Mouse (Mus musculus): Measurements from ENCODE around the gene Ccdc151. TPM values are rescaled to one million over a fixed set of nuclear protein-coding genes. Genes with fewer than 3 reads are reported as not detected.

Gene Ccdc151
- polyA plus RNA-seq (2014; fragmentation: Illumina TruSeq; extraction: RNeasy Lipid Tissue Mini Kit (QIAGEN cat#74804); ENCODE audit: insufficient read depth, low read depth, low replicate concordance), result 3.5 TPM

GRCm38 (mm10) chr9:22002194-22003162, at the start of gene Ccdc151, which contains the start of gene Prkcsh:
Gene Ccdc151, minus strand, starts transcription at chr9:22002634.
Gene Prkcsh, plus strand, starts transcription at chr9:22002806.

GRCm38 (mm10) chr9:22051958-22052254, 49.5 kb upstream of the Ccdc151 start, which contains the start of gene Elavl3:
Gene Elavl3, minus strand, starts transcription at chr9:22052023.

DNA sequence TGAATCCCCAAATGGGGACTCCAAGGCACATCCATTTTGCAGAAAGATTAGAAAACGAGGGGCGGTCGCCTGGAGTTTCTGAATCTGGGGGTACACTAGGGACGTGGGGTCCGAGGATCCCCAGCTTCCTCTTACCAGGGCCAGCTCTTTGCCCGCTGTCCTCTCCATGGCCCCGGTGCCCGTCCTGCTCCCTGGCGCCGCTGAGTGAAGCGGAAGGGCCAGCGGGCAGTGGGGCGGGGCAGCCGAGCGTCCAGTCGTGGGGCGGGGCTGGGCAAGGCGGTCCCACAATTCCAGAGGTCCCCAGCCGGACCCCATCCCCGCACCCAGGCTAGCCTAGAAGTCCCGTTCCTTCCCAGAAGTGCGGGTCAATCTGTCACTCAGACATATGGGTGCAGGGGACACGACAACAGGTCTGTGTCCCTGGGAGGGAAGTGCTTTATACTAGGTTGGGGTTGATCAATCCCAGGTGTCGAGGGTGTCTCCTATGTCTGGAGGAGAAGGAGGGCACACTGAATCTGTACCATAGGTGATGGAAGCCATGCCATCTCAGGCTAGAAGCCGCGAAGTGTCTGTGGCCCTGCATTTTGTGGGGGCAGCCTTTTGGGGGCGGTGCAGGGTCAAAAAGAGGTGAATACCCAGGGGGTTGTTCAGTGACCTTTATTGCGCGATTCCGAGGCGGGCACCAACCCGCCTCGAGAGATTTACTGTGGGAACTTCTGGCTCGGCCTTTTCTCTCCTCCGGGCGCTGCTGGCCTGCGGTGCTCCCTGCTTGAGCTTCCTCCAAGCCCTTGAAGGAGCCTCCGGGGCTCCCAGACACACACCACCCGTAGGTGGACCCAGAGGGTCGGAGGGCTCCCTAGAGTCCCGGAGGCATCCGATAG, 13.0 kb downstream of the Ccdc151 start, which contains the start of gene Rgl3:
Gene Rgl3 (minus strand): TSS at position 217 of the 881 bp plus-strand sequence.

GRCm38 (mm10) chr9:21963417-21963816, 39.0 kb downstream of the Ccdc151 start, which contains the start of gene Epor:
Gene Epor, minus strand, starts transcription at chr9:21963506.

DNA sequence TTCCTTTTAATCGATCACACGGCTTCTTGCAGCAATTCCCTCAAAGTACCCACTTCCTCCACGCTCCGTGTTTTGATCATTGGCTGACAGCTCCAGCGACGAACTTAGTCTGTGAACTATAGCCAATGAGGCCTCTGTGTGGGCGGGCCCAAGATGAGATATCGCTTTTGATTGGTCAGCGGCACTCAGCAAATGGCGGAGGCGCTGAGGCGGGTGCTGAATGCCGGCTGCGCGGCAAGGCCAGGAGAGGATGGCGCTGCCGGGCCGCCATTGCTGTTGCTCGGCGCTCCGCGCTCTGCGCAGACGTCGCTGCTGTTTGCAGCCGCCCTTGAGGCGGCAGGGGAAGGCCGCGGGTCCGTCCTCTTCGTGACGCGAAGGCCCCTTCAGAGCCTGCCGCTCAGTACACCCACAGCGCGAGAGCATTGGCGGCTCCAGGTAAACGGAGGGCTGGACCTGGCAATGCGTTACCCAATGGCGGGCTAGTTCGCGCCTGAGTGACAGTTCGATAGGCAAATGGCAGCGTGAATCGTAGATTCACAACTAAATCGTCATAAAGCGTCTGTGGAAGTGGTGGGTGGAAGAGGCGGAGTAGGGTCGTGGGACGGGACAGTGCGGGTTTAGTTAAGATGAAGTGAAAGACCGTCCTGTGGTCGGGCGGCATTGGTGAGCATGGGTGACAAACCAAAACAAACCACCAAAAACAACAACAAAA, 46.7 kb downstream of the Ccdc151 start, which contains the start of gene Swsap1:
Gene Swsap1 (plus strand): TSS at position 186 of the 712 bp plus-strand sequence.

Other genes with a start within 250 kb of the Ccdc151 start
- gene Spc24, start 242.3 kb downstream of the Ccdc151 start, polyA plus RNA-seq (2014; fragmentation: Illumina TruSeq; extraction: RNeasy Lipid Tissue Mini Kit (QIAGEN cat#74804); ENCODE audit: insufficient read depth, low read depth, low replicate concordance), result 2.4 TPM
- 35.1 TPM for gene Kank2, start 203.9 kb downstream of the Ccdc151 start, polyA plus RNA-seq (2014; fragmentation: Illumina TruSeq; extraction: RNeasy Lipid Tissue Mini Kit (QIAGEN cat#74804); ENCODE audit: insufficient read depth, low read depth, low replicate concordance)
- 3.8 TPM for gene Angptl8, start 167.1 kb downstream of the Ccdc151 start, polyA plus RNA-seq (2014; fragmentation: Illumina TruSeq; extraction: RNeasy Lipid Tissue Mini Kit (QIAGEN cat#74804); ENCODE audit: insufficient read depth, low read depth, low replicate concordance)
- 47.0 TPM for gene Dock6, start 150.0 kb downstream of the Ccdc151 start, polyA plus RNA-seq (2014; fragmentation: Illumina TruSeq; extraction: RNeasy Lipid Tissue Mini Kit (QIAGEN cat#74804); ENCODE audit: insufficient read depth, low read depth, low replicate concordance)
- 24.0 TPM for gene Rab3d, start 84.4 kb downstream of the Ccdc151 start, polyA plus RNA-seq (2014; fragmentation: Illumina TruSeq; extraction: RNeasy Lipid Tissue Mini Kit (QIAGEN cat#74804); ENCODE audit: insufficient read depth, low read depth, low replicate concordance)
- gene Ccdc159, start 75.2 kb downstream of the Ccdc151 start, polyA plus RNA-seq (2014; fragmentation: Illumina TruSeq; extraction: RNeasy Lipid Tissue Mini Kit (QIAGEN cat#74804); ENCODE audit: insufficient read depth, low read depth, low replicate concordance), result 2.1 TPM
- gene Tmem205, start 75.1 kb downstream of the Ccdc151 start, polyA plus RNA-seq (2014; fragmentation: Illumina TruSeq; extraction: RNeasy Lipid Tissue Mini Kit (QIAGEN cat#74804); ENCODE audit: insufficient read depth, low read depth, low replicate concordance), result 159 TPM
- 2.7 TPM for gene Plppr2, start 65.6 kb downstream of the Ccdc151 start, polyA plus RNA-seq (2014; fragmentation: Illumina TruSeq; extraction: RNeasy Lipid Tissue Mini Kit (QIAGEN cat#74804); ENCODE audit: insufficient read depth, low read depth, low replicate concordance)
- 10.0 TPM for gene Swsap1, start 46.9 kb downstream of the Ccdc151 start, polyA plus RNA-seq (2014; fragmentation: Illumina TruSeq; extraction: RNeasy Lipid Tissue Mini Kit (QIAGEN cat#74804); ENCODE audit: insufficient read depth, low read depth, low replicate concordance)
- gene Epor, start 39.1 kb downstream of the Ccdc151 start, polyA plus RNA-seq (2014; fragmentation: Illumina TruSeq; extraction: RNeasy Lipid Tissue Mini Kit (QIAGEN cat#74804); ENCODE audit: insufficient read depth, low read depth, low replicate concordance), result 2.8 TPM
- gene Rgl3, start 13.2 kb downstream of the Ccdc151 start, polyA plus RNA-seq (2014; fragmentation: Illumina TruSeq; extraction: RNeasy Lipid Tissue Mini Kit (QIAGEN cat#74804); ENCODE audit: insufficient read depth, low read depth, low replicate concordance), result 5.4 TPM
- 49.2 TPM for gene Prkcsh, start 172 bp upstream of the Ccdc151 start, polyA plus RNA-seq (2014; fragmentation: Illumina TruSeq; extraction: RNeasy Lipid Tissue Mini Kit (QIAGEN cat#74804); ENCODE audit: insufficient read depth, low read depth, low replicate concordance)
- not detected for gene Elavl3, start 49.4 kb upstream of the Ccdc151 start, polyA plus RNA-seq (2014; fragmentation: Illumina TruSeq; extraction: RNeasy Lipid Tissue Mini Kit (QIAGEN cat#74804); ENCODE audit: insufficient read depth, low read depth, low replicate concordance)
- gene Gm49318, start 68.6 kb upstream of the Ccdc151 start, polyA plus RNA-seq (2014; fragmentation: Illumina TruSeq; extraction: RNeasy Lipid Tissue Mini Kit (QIAGEN cat#74804); ENCODE audit: insufficient read depth, low read depth, low replicate concordance), result not detected
- 6.4 TPM for gene Zfp653, start 68.7 kb upstream of the Ccdc151 start, polyA plus RNA-seq (2014; fragmentation: Illumina TruSeq; extraction: RNeasy Lipid Tissue Mini Kit (QIAGEN cat#74804); ENCODE audit: insufficient read depth, low read depth, low replicate concordance)
- gene Ecsit, start 82.8 kb upstream of the Ccdc151 start, polyA plus RNA-seq (2014; fragmentation: Illumina TruSeq; extraction: RNeasy Lipid Tissue Mini Kit (QIAGEN cat#74804); ENCODE audit: insufficient read depth, low read depth, low replicate concordance), result 15.6 TPM
- 75.9 TPM for gene Cnn1, start 96.6 kb upstream of the Ccdc151 start, polyA plus RNA-seq (2014; fragmentation: Illumina TruSeq; extraction: RNeasy Lipid Tissue Mini Kit (QIAGEN cat#74804); ENCODE audit: insufficient read depth, low read depth, low replicate concordance)
- gene Elof1, start 114.5 kb upstream of the Ccdc151 start, polyA plus RNA-seq (2014; fragmentation: Illumina TruSeq; extraction: RNeasy Lipid Tissue Mini Kit (QIAGEN cat#74804); ENCODE audit: insufficient read depth, low read depth, low replicate concordance), result 186 TPM
- gene Acp5, start 133.1 kb upstream of the Ccdc151 start, polyA plus RNA-seq (2014; fragmentation: Illumina TruSeq; extraction: RNeasy Lipid Tissue Mini Kit (QIAGEN cat#74804); ENCODE audit: insufficient read depth, low read depth, low replicate concordance), result 33.7 TPM
- 54.3 TPM for gene Pigyl, start 154.2 kb upstream of the Ccdc151 start, polyA plus RNA-seq (2014; fragmentation: Illumina TruSeq; extraction: RNeasy Lipid Tissue Mini Kit (QIAGEN cat#74804); ENCODE audit: insufficient read depth, low read depth, low replicate concordance)
- gene Zfp872, start 185.5 kb upstream of the Ccdc151 start, polyA plus RNA-seq (2014; fragmentation: Illumina TruSeq; extraction: RNeasy Lipid Tissue Mini Kit (QIAGEN cat#74804); ENCODE audit: insufficient read depth, low read depth, low replicate concordance), result 0.56 TPM
- gene Zfp809, start 223.1 kb upstream of the Ccdc151 start, polyA plus RNA-seq (2014; fragmentation: Illumina TruSeq; extraction: RNeasy Lipid Tissue Mini Kit (QIAGEN cat#74804); ENCODE audit: insufficient read depth, low read depth, low replicate concordance), result 13.0 TPM

All from lung, adult 10 weeks (tissue).